Mouse (Mus musculus) frontal cortex, adult 2 months (tissue): ENCODE results near the gene Pnma3. TPM values are rescaled to one million over a fixed set of nuclear protein-coding genes. Genes with fewer than 3 reads are reported as not detected.
"Not testable (repeated sequence)": the region's sequence is repeated elsewhere in the genome, so short reads cannot be mapped to it uniquely, and the experiment has no call there.

ENCODE experiments used
- DNase-seq, 2 experiments: peaks; one replicate each; pipeline ENCODE4 v3.0.0; 2022; ENCODE audit warnings: low spot score in 1 of 2; ENCODE audit errors: extremely low spot score in 1 of 2
- polyA plus RNA-seq: library from polyadenylated mRNA; depleted of rRNA; stranded (reverse); fragments of >200 nt; gene quantifications from 2 replicates; pipeline ENCODE4 v1.2.3, GENCODE M21; 2012; rRNA removed

The Pnma3 gene
- polyA plus RNA-seq, result 14.2 and 19.4 TPM in 2 replicates

DNA sequence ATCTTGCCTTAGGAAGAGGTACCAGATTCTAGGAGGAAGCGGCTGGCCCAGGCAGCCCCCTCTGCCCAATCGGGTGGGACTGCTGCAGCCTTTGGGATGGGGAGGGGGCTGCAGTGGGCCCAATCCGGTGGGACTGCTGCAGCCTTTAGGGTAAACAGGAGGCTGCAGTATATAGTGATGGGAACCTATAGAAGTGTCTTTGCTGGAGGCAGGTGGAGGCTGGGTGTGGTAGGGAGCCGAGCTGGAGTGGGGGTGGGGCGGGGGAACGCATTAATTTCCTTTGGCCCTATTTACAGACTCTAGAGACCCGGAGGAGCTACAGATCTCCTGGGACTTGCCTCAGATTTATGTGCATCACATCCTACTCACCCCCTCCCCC, at the start of gene Pnma3:
Gene Pnma3, plus strand, starts transcription at position 373 of the 379 bp plus-strand sequence.
- DNase-seq, result no peak

DNA sequence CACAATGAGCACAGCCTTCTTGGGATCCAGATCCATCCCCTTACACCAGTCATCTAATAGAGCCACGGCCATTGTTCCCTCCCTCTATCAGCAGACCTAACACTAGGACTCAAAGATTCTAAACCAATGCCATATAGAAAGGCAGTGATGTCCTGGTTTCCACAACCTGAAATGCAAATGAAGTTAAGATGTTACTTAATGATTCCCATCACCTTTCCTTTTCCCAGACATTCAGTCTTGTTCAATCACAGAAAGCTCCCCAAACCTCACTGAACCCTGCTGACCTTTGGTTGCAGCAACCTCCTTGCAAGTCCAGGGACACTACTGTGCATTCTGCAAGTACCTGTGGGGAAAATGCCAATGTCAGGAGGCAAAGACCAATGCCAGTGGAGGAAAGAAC, 27.6 kb upstream of the Pnma3 start, which contains the start of gene Pnma5:
Gene Pnma5, minus strand, starts transcription at position 101 of the 400 bp plus-strand sequence.
- DNase-seq, result no peak

DNA sequence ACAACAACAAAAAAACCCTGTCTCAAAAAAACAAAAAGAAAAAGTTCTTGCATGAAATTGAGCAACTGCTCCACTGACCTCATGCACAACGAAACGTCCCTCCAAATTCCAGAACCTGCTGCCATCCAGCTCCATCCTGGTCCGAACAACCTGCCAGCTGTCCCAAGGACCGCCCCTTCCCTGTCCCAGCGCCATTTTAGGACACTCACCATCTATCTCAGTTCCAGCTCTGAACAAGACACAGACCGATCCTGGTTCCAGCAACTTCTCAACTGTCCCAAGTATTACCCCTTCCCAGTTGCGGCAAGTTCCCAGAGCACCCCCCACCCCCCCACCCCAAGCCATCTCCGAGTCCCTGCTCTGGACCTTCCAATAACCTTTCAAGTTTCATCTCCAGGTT, 25.8 kb upstream of the Pnma3 start:
- DNase-seq, result no peak

GRCm38 (mm10) chrX:73039666-73040065, 24.9 kb upstream of the Pnma3 start:
- no peak for DNase-seq

DNA sequence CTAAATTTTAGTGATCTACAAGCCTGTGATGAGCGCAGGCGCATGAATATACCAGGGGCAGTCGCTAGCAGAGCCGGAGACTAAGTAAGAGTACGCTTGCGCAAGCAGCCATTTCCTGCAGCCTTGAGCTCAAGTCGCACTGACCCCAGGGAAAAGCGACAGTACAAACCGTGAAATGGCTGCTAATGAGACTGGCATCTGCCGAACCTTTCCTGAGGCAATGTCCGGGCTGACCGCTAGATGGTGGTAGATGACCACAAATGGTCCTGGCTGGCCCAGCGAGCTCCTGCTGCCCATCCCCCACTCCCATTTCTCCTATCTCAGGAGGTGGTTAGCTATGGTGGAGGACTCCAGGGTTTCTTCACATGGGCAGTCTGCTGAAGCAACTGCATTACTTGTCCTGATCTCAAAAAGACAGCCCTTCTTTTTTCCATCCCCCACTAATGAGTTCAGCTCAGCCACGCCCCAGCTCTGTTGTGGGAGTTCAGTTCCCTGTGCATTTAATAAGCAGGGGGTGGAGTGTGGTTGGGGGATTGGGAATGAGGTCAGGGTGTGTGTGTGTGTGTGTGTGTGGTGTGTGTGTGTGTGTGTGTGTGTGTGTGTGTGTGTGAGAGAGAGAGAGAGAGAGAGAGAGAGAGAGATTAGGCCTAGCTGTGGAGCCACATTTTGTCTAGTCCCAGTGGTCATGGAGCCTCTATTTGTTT, 10.6 kb upstream of the Pnma3 start:
- DNase-seq, result peak; percentile 89 to 97

DNA sequence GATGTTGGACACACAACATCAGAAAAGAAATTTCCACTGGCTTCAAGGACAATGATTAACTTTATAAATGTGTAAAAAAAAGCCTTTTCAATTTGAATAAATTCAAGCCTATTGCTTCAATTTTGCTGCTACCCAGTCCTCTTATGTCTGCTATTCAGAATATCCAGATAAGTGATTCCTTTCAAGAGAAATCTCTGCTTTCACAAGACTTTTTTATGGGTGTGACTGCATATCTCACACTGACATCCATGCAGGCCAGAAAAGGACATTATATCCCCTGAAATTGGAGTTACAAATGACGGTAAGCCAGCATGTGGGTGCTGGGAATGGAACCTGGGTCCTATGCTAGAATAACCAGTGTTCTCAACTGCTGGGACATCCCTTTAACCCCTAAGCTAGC, 3.1 kb upstream of the Pnma3 start:
- no peak for DNase-seq

- DNase-seq, result no peak
These were observed 2.3 kb upstream of the Pnma3 start for GRCm38 (mm10) chrX:73062323-73062722.

DNA sequence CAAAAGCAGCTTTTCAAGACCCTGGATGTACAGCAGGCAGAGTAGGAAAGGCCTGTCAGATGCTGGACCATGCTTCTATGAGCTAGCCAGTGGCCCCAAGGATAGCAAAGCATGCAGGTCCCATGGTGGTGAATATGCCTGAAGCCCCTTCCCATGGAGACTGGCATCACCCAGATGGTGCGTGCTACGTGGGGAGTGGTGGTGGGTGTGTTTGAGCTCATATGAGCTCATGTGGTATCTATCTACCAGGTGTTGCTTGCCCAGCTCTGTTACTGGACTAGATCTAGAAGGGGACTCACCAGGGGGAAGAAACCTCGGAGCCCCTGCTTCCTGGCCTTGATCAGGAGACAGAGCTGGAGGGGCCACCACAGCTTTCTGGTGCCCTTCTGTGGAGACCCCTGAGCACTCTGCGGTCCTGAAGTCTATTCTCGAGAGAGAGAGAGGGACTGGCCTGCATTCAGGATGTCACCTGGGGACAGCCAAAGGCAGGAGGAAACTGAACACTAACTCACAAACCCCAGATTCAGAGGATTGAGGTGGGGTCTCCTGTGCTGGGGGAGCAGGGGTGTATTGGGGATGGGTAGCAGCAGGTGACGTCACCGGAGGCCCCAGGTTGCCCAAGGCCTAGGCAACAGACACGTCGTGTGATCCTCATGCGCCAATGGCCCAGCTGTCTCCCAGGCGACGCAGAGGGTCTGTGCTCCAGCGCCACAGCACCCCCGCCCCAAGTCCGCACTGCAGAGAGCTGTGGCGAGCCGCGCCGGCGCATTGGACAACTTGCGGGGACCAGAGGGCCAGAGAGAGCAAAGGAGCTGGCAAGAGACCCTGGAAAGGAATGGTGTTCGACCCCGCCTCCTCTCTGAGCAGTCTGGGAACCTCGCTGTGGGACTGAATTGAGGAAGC, 824 bp upstream of the Pnma3 start:
- DNase-seq, result peak in 1 of 2 experiments; percentile 9

DNA sequence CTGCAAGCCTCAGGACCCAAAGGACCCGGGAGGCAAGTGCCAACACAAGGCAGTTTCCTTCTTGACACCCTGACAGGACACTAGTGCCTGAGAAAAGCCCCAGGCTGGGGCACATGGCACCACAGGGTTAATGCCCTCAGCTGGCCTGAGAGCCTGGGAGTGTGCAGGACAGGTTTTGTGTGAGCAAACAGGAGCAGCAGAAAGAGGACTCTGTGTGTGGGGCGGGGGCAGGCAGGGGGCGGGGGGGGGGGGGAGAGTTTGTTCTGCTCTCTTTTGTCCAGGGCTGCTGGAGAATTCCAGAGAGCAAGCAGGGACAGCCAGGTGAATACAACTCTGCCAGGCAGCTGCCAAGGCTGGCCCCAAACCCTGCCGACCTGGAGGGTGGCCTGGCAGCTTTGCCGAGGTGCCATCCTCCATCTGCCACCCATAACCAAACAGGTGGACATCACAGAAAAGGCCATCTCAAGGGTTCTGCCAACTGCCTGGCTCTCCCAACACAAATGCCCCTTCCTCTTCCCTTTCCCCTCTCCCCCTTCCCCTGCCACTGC, 2.3 kb downstream of the Pnma3 start:
- DNase-seq, result not testable (repeated sequence)

GRCm38 (mm10) chrX:73082267-73083055, 17.9 kb downstream of the Pnma3 start, which contains the start of gene Xlr4a:
Gene Xlr4a, minus strand, starts transcription at chrX:73082478.
- not testable (repeated sequence) for DNase-seq

- DNase-seq, result not testable (repeated sequence)
These were observed 32.4 kb downstream of the Pnma3 start, which contains the start of gene Xlr3a for GRCm38 (mm10) chrX:73096941-73097508. Gene Xlr3a, minus strand, starts transcription at chrX:73097095.

- not testable (repeated sequence) for DNase-seq
These were observed 52.2 kb downstream of the Pnma3 start, which contains the start of gene Gm14685 for GRCm38 (mm10) chrX:73116747-73117146. Gene Gm14685, plus strand, starts transcription at chrX:73117047.

Other genes with a start within 250 kb of the Pnma3 start
- gene Gabrq, start 239.6 kb upstream of the Pnma3 start, polyA plus RNA-seq, result 0.90 and 1.1 TPM in 2 replicates
- gene Cetn2, start 146.4 kb upstream of the Pnma3 start, polyA plus RNA-seq, result 51.8 and 56.0 TPM in 2 replicates
- 28.8 TPM in 2 replicates for gene Nsdhl, start 146.2 kb upstream of the Pnma3 start, polyA plus RNA-seq
- gene Zfp185, start 77.4 kb upstream of the Pnma3 start, polyA plus RNA-seq, result 0.44 and 0.72 TPM in 2 replicates
- 0.25 and 0.30 TPM in 2 replicates for gene Pnma5, start 27.7 kb upstream of the Pnma3 start, polyA plus RNA-seq
- 0.18 and 0.99 TPM in 2 replicates for gene Xlr4a, start 17.7 kb downstream of the Pnma3 start, polyA plus RNA-seq
- 1.6 and 2.1 TPM in 2 replicates for gene Xlr3a, start 32.3 kb downstream of the Pnma3 start, polyA plus RNA-seq
- gene Gm14685, start 52.3 kb downstream of the Pnma3 start, polyA plus RNA-seq, result 0.32 and 0.46 TPM in 2 replicates
- not detected in 2 replicates for gene Xlr5b, start 84.0 kb downstream of the Pnma3 start, polyA plus RNA-seq
- 0.32 and 0.42 TPM in 2 replicates for gene DXBay18, start 84.7 kb downstream of the Pnma3 start, polyA plus RNA-seq
- gene Spin2d, start 112.2 kb downstream of the Pnma3 start, polyA plus RNA-seq, result not detected in 2 replicates
- gene Xlr3b, start 127.4 kb downstream of the Pnma3 start, polyA plus RNA-seq, result 3.8 and 6.8 TPM in 2 replicates
- 0.92 and 1.8 TPM in 2 replicates for gene Xlr4b, start 149.5 kb downstream of the Pnma3 start, polyA plus RNA-seq
- 14.7 and 16.6 TPM in 2 replicates for gene F8a, start 163.5 kb downstream of the Pnma3 start, polyA plus RNA-seq
- 0.12 and 0.40 TPM in 2 replicates for gene Xlr4c, start 178.3 kb downstream of the Pnma3 start, polyA plus RNA-seq
- gene Xlr3c, start 200.6 kb downstream of the Pnma3 start, polyA plus RNA-seq, result 0.06 TPM in 1 of 2 replicates, not detected in the other
- 0.13 TPM in 1 of 2 replicates, not detected in the other for gene Xlr5a, start 228.2 kb downstream of the Pnma3 start, polyA plus RNA-seq
- not detected in 2 replicates for gene Xlr5c, start 228.2 kb downstream of the Pnma3 start, polyA plus RNA-seq